Mouse (Mus musculus): ENCODE data around the gene Cntn3. TPM values are rescaled to one million over a fixed set of nuclear protein-coding genes. Genes with fewer than 3 reads are reported as not detected.

Cntn3 gene
- total and polyA plus RNA-seq, 3 experiments = not detected

DNA sequence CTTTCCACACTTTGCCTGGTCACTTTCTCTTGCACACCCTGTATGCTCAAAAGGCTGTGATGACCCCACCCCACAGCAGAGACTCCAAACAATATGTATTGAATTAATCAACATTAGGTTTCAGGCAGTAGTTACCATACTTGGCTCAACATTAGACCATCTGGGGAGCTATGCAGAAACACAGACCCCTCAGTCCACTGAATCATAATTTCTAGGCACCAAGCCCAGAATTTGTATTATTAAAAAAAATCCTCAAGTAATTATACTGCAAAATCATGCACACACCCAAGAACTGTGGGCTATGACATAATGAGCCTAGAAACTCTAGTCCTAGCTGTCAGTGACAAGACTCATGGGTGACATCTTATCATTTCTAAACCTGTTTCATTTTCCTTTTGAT is 87.4 kb downstream of the Cntn3 start:
- DNase-seq (ENCODE audit: extremely low read depth) = no peak
- dilution Hi-C loops (cut with MboI; ENCODE audit: extremely low pct_ligation_motif_present, extremely low pct_unique_long_range_greater_than_20kb, low sequenced_read_pairs) (no loop called here), in situ Hi-C loops (cut with MboI; ENCODE audit: low pct_ligation_motif_present, low pct_unique_long_range_greater_than_20kb, low sequenced_read_pairs) (no loop called here)
- no peak overlapping the region for H3K4me3 ChIP-seq (replicated peaks in 1 of 3; ENCODE audit: low read depth in 2 of 3, low read length in 2 of 3, poor library complexity in 1 of 3)
- H3K79me2 ChIP-seq (replicated peaks; ENCODE audit: control insufficient read depth, extremely low read depth, insufficient read depth, poor library complexity, severe bottlenecking) = no peaks in the 10 kb centered on the region
- no peaks in the 10 kb centered on the region for H3K36me3 ChIP-seq (replicated peaks in 1 of 2; ENCODE audit: control insufficient read depth in 1 of 2, insufficient read depth in 1 of 2, low read length in 1 of 2)
- H3K9ac ChIP-seq (ENCODE audit: insufficient read depth, low read depth) = no peak overlapping the region
- H3K4me1 ChIP-seq (ENCODE audit: control insufficient read depth in 1 of 2, insufficient read depth in 2 of 2) = no peaks in the 10 kb centered on the region
- H3K4me2 ChIP-seq (ENCODE audit: insufficient read depth, low read depth, poor library complexity, severe bottlenecking) = no peak overlapping the region
- TF ChIP-seq TBP (conservative IDR thresholded peaks at IDR 0.05; ENCODE audit: low read depth, low read length) (no peak), ZMIZ1 (IDR thresholded peaks at IDR 0.05; ENCODE audit: low read depth, low read length) (no peak), MAFK (IDR thresholded peaks at IDR 0.05; ENCODE audit: insufficient replicate concordance, low read length) (no peak), UBTF (IDR thresholded peaks at IDR 0.05; ENCODE audit: low read depth, low read length) (no peak), MEF2A (IDR thresholded peaks at IDR 0.05; ENCODE audit: borderline replicate concordance, low read depth, low read length) (no peak), MXI1 (IDR thresholded peaks at IDR 0.05; ENCODE audit: low read depth, low read length) (no peak)
- no peak overlapping the region for H3K27ac ChIP-seq (ENCODE audit: insufficient read depth, low read depth)
- H3K9me3 ChIP-seq (replicated peaks; ENCODE audit: low read length) = peaks cover 19% of the 10 kb centered on the region
- no peaks in the 10 kb centered on the region for H3K27me3 ChIP-seq (replicated peaks)

DNA sequence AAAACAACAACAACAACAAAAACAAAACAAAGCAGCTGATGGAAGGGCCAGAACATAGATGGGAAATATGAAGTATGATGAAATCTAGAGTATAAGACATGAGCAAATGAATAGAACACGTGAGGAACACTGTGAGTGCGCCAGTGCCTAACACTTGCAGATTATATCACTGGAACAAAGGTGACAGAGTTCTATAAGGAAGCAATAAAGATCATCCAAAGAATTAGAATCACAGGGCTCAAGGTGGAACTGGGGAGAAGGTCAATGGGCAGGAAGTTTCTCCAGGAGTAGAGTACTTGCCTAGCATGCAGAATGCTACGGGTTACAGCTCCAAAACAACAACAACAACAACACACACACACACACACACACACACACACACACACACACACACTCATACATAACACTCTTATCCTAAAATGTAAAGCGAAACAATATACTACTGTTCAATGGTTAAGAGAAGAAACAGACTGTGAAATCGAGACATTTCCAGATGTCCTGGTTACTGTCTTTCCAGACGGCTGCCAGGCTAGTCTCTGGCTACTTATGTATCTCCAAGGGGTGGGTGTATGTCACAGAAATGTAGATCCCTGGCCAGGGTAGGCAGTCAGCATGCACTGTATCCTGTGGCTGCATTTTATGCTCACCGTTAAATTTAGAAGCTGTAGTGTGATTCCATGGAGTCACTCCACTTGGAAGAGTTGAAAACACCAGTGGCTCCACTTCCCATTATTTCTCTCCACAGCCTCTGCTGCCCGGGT is 94.4 kb downstream of the Cntn3 start:
- in situ Hi-C loops (cut with MboI; ENCODE audit: low pct_ligation_motif_present, low pct_unique_long_range_greater_than_20kb, low sequenced_read_pairs) = no loop called here
- H3K4me1 ChIP-seq (ENCODE audit: control insufficient read depth in 1 of 2, insufficient read depth in 2 of 2) = no peaks in the 10 kb centered on the region
- no peak overlapping the region for H3K4me2 ChIP-seq (ENCODE audit: insufficient read depth, low read depth, poor library complexity, severe bottlenecking)
- H3K79me2 ChIP-seq (replicated peaks; ENCODE audit: control insufficient read depth, extremely low read depth, insufficient read depth, poor library complexity, severe bottlenecking) = no peaks in the 10 kb centered on the region
- H3K27ac ChIP-seq (ENCODE audit: insufficient read depth, low read depth) = no peak overlapping the region
- H3K9ac ChIP-seq (ENCODE audit: insufficient read depth, low read depth) = no peak overlapping the region
- no peak for DNase-seq (ENCODE audit: extremely low read depth)
- H3K36me3 ChIP-seq (replicated peaks in 1 of 2; ENCODE audit: control insufficient read depth in 1 of 2, insufficient read depth in 1 of 2, low read length in 1 of 2) = no peaks in the 10 kb centered on the region
- no peak overlapping the region for H3K4me3 ChIP-seq (replicated peaks in 1 of 3; ENCODE audit: low read depth in 2 of 3, low read length in 2 of 3, poor library complexity in 1 of 3)
- no peak for TF ChIP-seq NELFE (IDR thresholded peaks at IDR 0.05; ENCODE audit: low read depth, low read length)
- TF ChIP-seq MAFK (IDR thresholded peaks at IDR 0.05; ENCODE audit: insufficient replicate concordance, low read length) = no peak
- peaks cover 25% of the 10 kb centered on the region for H3K9me3 ChIP-seq (replicated peaks; ENCODE audit: low read length)
- dilution Hi-C loops (cut with MboI; ENCODE audit: extremely low pct_ligation_motif_present, extremely low pct_unique_long_range_greater_than_20kb, low sequenced_read_pairs) = no loop called here
- H3K27me3 ChIP-seq (replicated peaks) = no peaks in the 10 kb centered on the region

DNA sequence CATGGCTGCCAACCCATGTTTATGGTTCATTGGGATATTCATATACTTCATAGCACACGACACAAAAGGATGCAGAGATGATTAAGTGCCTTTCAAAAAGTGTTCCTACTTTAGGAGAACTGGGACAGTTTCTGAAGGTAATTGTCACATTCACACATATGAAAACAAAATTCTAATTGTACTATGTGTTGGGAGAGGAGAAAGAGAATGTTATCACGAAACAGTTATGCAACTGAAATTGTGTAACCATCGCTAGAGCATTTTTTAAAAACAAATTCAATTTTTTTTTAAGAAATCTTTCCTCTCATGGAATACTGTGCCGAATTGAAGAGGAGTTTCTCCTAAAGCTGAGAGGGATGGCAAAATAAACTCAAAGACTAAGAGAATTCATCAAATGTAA is 134.5 kb downstream of the Cntn3 start:
- H3K4me3 ChIP-seq (replicated peaks in 1 of 3; ENCODE audit: low read depth in 2 of 3, low read length in 2 of 3, poor library complexity in 1 of 3) = no peak overlapping the region
- H3K27ac ChIP-seq (ENCODE audit: insufficient read depth, low read depth) = no peak overlapping the region
- no peak overlapping the region for H3K4me2 ChIP-seq (ENCODE audit: insufficient read depth, low read depth, poor library complexity, severe bottlenecking)
- H3K9ac ChIP-seq (ENCODE audit: insufficient read depth, low read depth) = no peak overlapping the region
- H3K4me1 ChIP-seq (ENCODE audit: control insufficient read depth in 1 of 2, insufficient read depth in 2 of 2) = no peaks in the 10 kb centered on the region
- in situ Hi-C loops (cut with MboI; ENCODE audit: low pct_ligation_motif_present, low pct_unique_long_range_greater_than_20kb, low sequenced_read_pairs) = no loop called here
- dilution Hi-C loops (cut with MboI; ENCODE audit: extremely low pct_ligation_motif_present, extremely low pct_unique_long_range_greater_than_20kb, low sequenced_read_pairs) = no loop called here
- no peaks in the 10 kb centered on the region for H3K27me3 ChIP-seq (replicated peaks)
- H3K36me3 ChIP-seq (replicated peaks in 1 of 2; ENCODE audit: control insufficient read depth in 1 of 2, insufficient read depth in 1 of 2, low read length in 1 of 2) = no peaks in the 10 kb centered on the region
- H3K79me2 ChIP-seq (replicated peaks; ENCODE audit: control insufficient read depth, extremely low read depth, insufficient read depth, poor library complexity, severe bottlenecking) = no peaks in the 10 kb centered on the region
- DNase-seq (ENCODE audit: extremely low read depth) = no peak
- TF ChIP-seq MAX (IDR thresholded peaks at IDR 0.05; ENCODE audit: low read length) (no peak), UBTF (IDR thresholded peaks at IDR 0.05; ENCODE audit: low read depth, low read length) (no peak), USF2 (conservative IDR thresholded peaks at IDR 0.05; ENCODE audit: low read depth, low read length) (no peak), ZKSCAN1 (IDR thresholded peaks at IDR 0.05; ENCODE audit: borderline replicate concordance, low read depth, low read length) (no peak), RCOR1 (conservative IDR thresholded peaks at IDR 0.05; ENCODE audit: low read depth, low read length) (no peak), PAX5 (IDR thresholded peaks at IDR 0.05; ENCODE audit: low read length) (no peak), USF1 (IDR thresholded peaks at IDR 0.05; ENCODE audit: low read depth, low read length) (no peak), KAT2A (IDR thresholded peaks at IDR 0.05; ENCODE audit: insufficient replicate concordance, low read length) (no peak), POLR2AphosphoS2 (IDR thresholded peaks at IDR 0.05; ENCODE audit: low read depth, low read length) (no peak), CHD2 (IDR thresholded peaks at IDR 0.05; ENCODE audit: low read length) (no peak), ELF1 (IDR thresholded peaks at IDR 0.05; ENCODE audit: low read depth, low read length) (no peak), CHD1 (IDR thresholded peaks at IDR 0.05; ENCODE audit: low read depth, low read length) (no peak), MAFK (IDR thresholded peaks at IDR 0.05; ENCODE audit: insufficient replicate concordance, low read length) (no peak)
- H3K9me3 ChIP-seq (replicated peaks; ENCODE audit: low read length) = peaks cover 20% of the 10 kb centered on the region

All from CH12.LX (cell line).